Mouse (Mus musculus) megakaryocyte, embryonic 14.5 days (primary cell): ENCODE data around the gene Trp73.

Experiments
- FLI1 ChIP-seq: IDR thresholded peaks from 2 replicates; pipeline ENCODE4 v1.6.1; 2012; ENCODE audit warnings: low read length, inconsistent platforms, mixed read lengths
- GATA1 ChIP-seq: IDR thresholded peaks from 3 replicates; pipeline ENCODE4 v1.6.1; 2012; ENCODE audit warnings: mixed read lengths, low read length, inconsistent platforms, borderline replicate concordance

- no peak for TF ChIP-seq GATA1
- TF ChIP-seq FLI1 = no peak
Observed at GRCm38 (mm10) chr4:154071521-154071920, 68.5 kb downstream of the Trp73 start.
